Mouse (Mus musculus): Measurements from ENCODE around the gene Atp11a.

Gene Atp11a

GRCm38 (mm10) chr8:12816412-12816811 lies 59.6 kb downstream of the Atp11a start:
- DNase-seq (ENCODE audit: low spot score), result no peak

- no peak for DNase-seq (ENCODE audit: low spot score)
Measured at GRCm38 (mm10) chr8:12822892-12823291, 66.1 kb downstream of the Atp11a start.

DNA sequence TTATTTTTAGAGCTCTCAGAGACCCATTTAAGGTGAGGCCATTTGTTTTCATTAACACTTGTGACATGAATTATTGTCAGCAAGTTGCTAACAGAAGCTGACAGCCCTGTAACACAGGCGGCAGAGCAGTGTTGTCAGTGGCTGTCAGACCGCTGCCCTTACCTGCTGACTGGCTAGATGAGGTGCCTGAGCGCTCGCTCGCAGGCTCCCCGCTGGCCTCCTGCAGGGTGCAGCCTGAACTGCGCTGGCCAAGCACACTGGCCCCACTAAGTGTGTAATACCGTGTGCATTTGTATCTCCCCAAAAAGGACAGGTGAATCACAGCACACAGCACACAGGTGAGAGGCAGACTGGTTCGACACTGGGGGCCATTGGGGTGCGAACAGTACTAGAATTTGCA lies 67.7 kb downstream of the Atp11a start:
- DNase-seq (ENCODE audit: low spot score), result no peak

- DNase-seq (ENCODE audit: low spot score), result no peak
Measured at GRCm38 (mm10) chr8:12825236-12825635, 68.4 kb downstream of the Atp11a start.

DNA sequence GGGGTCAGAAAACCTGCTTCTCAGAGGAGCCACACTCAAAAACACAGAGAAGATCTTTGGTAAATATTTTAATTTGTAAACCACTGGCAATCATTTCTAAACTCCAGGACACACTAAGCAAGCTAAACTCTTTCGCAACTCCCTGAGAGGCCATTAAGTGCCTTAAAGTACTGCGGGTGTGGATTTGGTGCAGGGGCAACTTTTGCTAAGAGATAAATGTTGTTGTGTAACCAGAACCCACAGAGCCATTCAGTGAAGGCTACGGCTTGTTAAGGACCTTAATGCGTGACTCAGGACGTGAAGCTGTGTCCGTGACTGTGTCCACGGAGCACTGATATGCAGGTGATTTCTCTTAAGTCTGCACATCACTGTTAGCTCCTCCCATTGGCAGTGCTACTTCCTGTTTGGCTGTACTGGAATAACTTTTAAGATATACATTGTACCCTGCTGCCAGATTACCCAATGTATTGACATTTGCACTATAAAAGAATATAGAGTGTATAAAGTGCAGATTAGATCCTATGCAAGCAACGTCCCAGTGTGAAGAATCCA lies 68.9 kb downstream of the Atp11a start:
- DNase-seq (ENCODE audit: low spot score), result no peak

- DNase-seq (ENCODE audit: low spot score), result no peak
Measured at GRCm38 (mm10) chr8:12827124-12827523, 70.3 kb downstream of the Atp11a start.

DNA sequence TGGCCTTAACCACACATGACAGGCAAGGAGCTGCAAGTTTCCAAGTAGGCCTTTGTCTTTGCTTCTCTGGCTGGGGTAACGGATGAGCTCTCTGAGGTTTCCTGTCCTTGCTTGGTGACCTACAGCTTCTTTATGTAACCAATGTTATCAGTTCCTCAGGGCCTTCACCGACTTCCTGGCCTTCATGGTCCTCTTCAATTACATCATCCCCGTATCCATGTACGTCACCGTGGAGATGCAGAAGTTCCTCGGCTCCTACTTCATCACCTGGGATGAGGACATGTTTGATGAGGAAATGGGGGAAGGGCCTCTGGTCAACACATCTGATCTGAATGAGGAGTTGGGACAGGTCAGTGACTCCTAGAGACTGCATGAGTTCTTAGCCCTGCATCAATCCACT lies 71.5 kb downstream of the Atp11a start:
- no peak for DNase-seq (ENCODE audit: low spot score)

DNA sequence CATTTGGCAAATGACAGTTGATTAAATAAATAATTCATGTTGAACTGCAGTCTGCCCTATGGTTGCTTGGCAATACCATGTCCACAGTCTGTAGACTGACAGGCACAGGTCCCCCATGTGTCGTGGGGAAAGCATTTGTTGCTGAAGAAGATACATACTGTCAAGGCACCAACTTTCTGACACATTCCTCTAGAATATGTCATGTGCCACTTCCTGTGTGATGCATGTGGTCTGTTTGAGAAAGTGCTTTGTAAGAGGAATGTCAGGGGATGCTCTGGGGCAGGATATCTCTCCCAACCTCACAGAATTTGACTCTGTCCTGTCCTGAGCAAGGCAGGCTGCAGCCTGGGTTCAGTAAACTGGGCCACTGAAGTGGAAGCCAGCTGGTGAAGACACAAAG lies 72.6 kb downstream of the Atp11a start:
- DNase-seq (ENCODE audit: low spot score), result no peak

DNA sequence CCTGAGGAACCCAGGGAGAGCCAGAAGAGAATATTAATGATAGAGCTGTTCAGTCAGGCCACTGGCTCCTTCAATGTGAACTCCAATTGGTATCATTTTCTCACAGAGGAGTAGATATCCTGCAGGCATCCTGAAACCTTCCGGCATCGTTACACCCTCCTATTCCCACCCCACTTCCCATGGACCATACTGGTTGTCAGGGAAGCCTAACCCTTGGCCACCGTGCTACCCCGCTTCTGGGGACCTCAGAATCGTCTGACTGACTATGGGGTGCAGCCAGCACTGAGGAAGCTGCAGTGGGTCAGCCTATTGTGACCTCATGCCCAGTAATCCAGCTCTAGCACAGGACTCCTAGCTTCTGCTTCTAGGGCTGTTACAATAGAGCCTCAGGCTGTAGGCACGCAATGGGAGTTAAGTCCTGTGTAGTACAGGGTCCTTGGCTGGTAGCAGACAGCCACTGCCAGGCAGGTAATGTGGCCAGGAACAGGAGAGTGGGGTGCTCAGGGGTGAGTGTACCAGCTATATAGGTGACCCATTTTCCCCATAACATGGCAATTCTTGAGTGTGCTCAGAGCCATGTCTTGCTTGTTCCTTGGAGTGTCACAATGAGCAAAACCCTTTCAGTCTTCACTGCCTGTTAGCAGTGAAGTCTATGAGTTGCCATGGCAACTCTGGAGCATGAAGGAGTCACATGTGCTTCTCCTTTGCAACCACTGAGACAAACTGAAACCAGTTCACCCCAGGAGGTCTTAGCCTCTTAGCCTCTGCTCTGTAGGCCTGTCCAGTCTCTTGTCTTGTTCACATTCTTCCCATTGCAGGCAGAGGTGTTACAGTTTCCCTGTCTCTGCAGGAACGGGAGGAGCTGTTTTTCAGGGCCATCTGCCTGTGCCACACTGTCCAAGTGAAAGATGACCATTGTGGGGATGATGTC lies 75.1 kb downstream of the Atp11a start:
- DNase-seq (ENCODE audit: low spot score), result no peak

- no peak for DNase-seq (ENCODE audit: low spot score)
Measured at GRCm38 (mm10) chr8:12833616-12834015, 76.8 kb downstream of the Atp11a start.

- no peak for DNase-seq (ENCODE audit: low spot score)
Measured at GRCm38 (mm10) chr8:12840834-12841233, 84.0 kb downstream of the Atp11a start.

DNA sequence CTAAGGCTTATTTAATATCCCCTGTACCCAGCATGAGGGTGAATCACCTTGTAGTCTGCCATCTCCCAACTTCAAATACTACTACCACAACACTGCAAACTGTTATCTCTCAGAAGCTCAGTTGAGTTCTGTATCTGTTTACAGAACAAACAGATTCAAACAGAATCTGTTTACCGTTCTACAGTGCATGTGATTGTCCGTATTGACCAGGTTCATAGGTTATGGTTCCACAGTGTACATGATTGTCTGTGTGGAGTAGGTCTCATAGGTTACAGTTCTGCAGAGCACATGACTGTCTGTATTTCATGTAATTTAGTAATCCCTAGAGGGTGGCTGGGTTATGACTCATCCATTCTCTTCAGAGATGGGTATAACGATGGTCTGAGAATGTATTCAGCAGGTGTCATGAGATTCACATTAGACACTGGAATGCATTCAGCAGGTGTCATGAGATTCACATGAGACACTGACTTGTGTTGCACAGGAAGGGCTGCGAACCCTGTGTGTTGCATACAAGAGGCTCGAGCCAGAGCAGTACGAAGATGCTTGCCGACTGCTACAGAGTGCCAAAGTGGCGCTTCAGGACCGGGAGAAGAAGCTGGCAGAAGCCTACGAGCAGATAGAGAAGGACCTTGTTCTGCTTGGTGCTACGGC lies 85.7 kb downstream of the Atp11a start:
- no peak for DNase-seq (ENCODE audit: low spot score)

- no peak for DNase-seq (ENCODE audit: low spot score)
Measured at GRCm38 (mm10) chr8:12844347-12844950, 87.6 kb downstream of the Atp11a start.

DNA sequence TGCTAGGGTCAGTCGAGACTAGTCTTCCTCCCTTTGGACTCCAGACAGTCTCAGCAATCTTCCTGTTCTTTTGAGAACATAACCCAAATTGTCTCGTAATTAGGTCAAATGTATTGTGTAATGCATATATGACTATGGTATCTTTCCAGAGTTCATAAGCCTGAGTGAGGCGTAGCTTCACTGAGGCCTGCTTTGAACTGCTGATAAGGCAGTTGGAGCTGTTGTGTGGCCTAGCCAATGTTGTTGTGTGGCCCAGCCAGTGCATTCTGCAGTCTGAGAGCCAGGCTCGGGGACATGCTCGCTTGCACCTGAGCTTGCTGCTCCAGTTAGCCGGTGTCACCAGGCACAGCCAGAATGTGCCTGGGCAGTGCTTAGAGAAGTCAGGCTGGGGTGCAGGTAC lies 89.6 kb downstream of the Atp11a start:
- no peak for DNase-seq (ENCODE audit: low spot score)

DNA sequence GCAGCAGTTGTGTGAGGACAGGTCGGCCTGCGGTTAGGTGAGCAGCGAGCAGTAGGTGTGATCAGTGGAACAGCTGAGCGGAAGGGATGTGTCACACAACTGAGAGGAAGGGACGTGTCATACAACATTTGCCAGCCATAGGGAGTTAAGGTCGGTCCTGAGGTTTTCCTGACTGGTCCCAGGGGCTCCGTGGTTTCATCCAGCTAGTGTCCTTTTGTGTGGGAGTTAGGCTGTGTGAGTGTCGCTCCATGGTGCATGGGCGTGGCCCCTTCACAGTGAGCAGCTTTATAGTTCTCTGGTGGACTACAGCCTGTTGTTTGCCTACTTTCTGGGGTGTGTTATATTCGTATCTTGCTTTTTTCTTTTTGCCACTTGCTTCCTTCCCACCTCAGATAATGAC lies 94.4 kb downstream of the Atp11a start:
- DNase-seq (ENCODE audit: low spot score), result no peak

DNA sequence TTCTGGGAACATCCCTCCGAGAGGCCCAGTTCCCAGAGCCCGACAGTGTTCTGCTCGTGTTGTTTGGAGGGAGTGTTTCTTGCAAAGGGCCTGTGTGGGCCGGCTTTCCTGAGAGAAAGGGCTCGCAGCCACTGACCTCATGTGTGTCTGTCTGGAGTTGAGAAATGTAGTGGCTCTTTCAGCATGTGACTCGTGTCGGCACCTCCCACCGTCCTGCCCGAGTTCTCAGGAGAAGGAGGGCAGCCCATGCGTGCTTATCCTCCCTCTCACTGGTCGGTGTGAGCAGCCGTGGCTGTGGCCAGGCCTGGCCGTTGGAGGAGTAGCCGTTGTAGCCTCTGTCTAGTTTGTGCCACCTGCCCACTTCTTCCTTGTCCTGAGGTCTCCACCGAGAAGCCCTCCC lies 99.2 kb downstream of the Atp11a start:
- DNase-seq (ENCODE audit: low spot score), result no peak

DNA sequence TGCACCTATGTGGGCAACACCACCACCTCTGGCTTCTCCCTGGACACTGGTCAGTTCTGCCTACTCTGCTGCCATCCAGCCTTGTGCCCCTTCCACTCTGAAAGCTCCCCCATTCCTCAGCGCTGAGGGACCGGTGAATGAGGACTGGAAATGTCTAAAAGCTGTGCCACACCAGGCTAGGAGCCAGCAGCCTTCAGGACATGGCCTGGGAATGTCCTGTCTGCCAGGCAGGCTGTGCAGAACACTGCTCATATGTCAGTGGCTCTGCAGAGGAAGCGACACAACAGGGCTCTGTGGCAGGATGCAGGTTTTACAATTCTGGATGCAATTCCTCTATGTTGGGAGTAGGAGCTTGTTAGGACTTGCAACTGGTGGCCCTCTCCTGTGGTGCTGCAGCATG lies 106.2 kb downstream of the Atp11a start:
- no peak for DNase-seq (ENCODE audit: low spot score)

DNA sequence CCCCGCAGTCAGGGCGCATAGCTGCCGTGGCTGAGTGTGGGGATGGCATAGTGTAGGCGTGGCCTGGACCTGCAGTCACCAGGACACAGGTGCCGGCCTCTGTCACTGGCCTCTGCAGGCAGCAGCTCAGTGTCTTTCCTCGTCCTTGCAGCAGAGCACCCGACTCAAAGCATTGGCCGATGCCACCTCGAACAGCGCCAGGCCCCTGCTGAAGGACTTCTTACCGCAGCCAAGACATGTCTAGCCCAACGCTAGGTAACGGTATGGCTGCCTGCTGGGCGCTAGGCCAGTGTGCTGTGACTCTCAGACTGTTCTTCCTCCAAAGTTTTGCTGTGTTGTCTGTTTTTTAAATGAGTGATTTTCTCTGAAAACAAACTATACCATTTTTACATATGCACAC lies 106.8 kb downstream of the Atp11a start:
- no peak for DNase-seq (ENCODE audit: low spot score)

DNA sequence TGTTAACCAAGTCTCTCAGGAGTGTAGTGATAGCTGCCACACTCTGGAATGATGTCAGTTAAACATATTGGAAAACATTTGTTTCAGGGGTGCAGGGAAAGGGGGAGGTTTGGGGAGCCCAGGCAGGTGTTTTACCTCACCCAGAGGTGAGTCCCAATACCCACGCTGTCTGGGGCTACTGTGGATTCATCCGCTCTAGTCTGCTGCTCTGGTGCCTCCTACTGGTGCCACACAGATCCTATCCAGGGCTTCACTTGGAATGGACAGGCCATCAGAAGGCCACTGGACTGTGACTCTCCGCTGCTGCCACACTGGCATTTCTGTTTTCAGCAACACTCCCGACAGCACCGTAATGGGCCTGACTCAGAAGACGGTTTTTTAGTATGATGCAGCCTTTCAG lies 109.0 kb downstream of the Atp11a start:
- no peak for DNase-seq (ENCODE audit: low spot score)

GRCm38 (mm10) chr8:12869661-12870060 lies 112.8 kb downstream of the Atp11a start:
- DNase-seq (ENCODE audit: low spot score), result no peak

GRCm38 (mm10) chr8:12870656-12871055 lies 113.8 kb downstream of the Atp11a start:
- no peak for DNase-seq (ENCODE audit: low spot score)

DNA sequence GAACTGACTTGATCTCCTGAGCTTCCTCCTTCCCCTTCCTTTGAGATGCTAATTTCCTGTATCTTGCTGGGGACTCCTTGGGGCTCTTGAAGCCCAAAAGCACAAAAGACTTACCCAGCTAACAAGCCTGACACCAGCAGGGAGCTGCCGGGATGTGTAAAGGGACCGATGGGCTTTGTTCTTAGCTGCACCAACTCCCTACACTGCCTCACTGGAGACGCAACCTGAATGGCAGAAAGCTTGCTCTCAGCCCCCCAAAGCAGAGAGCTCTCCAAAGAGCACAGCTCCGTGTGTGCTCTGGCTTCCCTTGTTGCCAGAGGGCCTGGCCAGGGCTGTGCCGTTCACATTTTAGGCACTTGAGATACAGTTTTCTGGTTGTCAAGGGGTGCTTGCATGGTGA lies 114.6 kb downstream of the Atp11a start:
- DNase-seq (ENCODE audit: low spot score), result no peak

DNA sequence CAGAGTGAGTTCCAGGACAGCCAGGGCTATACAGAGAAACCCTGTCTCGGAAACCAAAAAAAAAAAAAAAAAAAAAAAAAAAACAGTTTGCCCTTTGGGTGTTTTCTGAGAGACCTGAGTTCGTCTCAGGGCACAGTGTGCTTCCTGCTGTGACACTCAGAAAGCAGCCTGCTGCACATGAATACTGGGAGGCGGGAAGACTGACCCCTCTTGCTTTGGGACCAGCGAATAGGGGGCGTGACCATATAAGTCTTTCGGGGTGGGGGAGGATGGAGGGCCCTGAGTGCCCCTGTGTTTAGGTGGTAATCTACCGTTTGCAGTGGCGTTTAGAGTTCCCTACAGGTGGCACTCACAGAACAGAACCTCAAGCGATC lies 116.2 kb downstream of the Atp11a start:
- DNase-seq (ENCODE audit: low spot score), result no peak
